Mouse (Mus musculus) MEL (cell line): ENCODE measurements at regions not wholly inside any gene's neighbourhood (a gene's known extent, or its start where the extent isn't known, plus 50 kb on each side); places are given as distances from the start of the nearest gene placed in this dataset.

ENCODE experiments used
- DNase-seq: peaks from one replicate; pipeline ENCODE4 v3.0.0; 2011; ENCODE audit warnings: low read depth, low spot score
- H3K27ac ChIP-seq: 2 replicates; pipeline ENCODE4 v1.5.1; 2012; ENCODE audit warnings: low read depth, mild to moderate bottlenecking, control low read depth, low read length, moderate library complexity; ENCODE audit not compliant: control insufficient read depth
- H3K27me3 ChIP-seq, 2 experiments: fragments of 150-350 bp in 1 of 2; sonication (generic) in 1 of 2; 2 replicates each; pipeline ENCODE4 v1.6.1; 2012; ENCODE audit warnings: low read length in 2 of 2, mild to moderate bottlenecking in 2 of 2, improper control_type of control experiment in 1 of 2, moderate library complexity in 1 of 2; ENCODE audit not compliant: insufficient read depth in 2 of 2, control insufficient read depth in 1 of 2
- H3K36me3 ChIP-seq, 2 experiments: 2 replicates each; pipeline ENCODE4 v1.6.1; 2012 to 2014; ENCODE audit warnings: low read length in 2 of 2, improper control_type of control experiment in 1 of 2, inconsistent platforms in 1 of 2, mild to moderate bottlenecking in 1 of 2; ENCODE audit not compliant: insufficient read depth in 2 of 2, control insufficient read depth in 1 of 2
- H3K4me1 ChIP-seq, 2 experiments: fragments of 150-350 bp in 1 of 2; sonication (generic) in 1 of 2; 2 replicates each; pipeline ENCODE4 v1.6.1; 2012; ENCODE audit warnings: low read length in 2 of 2, improper control_type of control experiment in 1 of 2, mild to moderate bottlenecking in 1 of 2; ENCODE audit not compliant: insufficient read depth in 2 of 2, control insufficient read depth in 1 of 2
- H3K4me3 ChIP-seq, 2 experiments: fragments of 150-350 bp in 1 of 2; sonication (generic) in 1 of 2; 2 replicates each; pipeline ENCODE4 v1.5.1; 2012; ENCODE audit warnings: low read depth in 2 of 2, low read length in 2 of 2, mild to moderate bottlenecking in 2 of 2, moderate library complexity in 2 of 2, control low read depth in 1 of 2, improper control_type of control experiment in 1 of 2; ENCODE audit not compliant: control insufficient read depth in 1 of 2, insufficient read depth in 1 of 2
- H3K79me2 ChIP-seq: 2 replicates; pipeline ENCODE4 v1.6.1; 2012; ENCODE audit warnings: mild to moderate bottlenecking, low read length, moderate library complexity; ENCODE audit not compliant: control insufficient read depth, poor library complexity, insufficient read depth
- H3K9ac ChIP-seq: 2 replicates; pipeline ENCODE4 v1.6.1; 2012; ENCODE audit warnings: low read depth, mild to moderate bottlenecking, control low read depth, low read length, moderate library complexity; ENCODE audit not compliant: control insufficient read depth, poor library complexity, severe bottlenecking
- H3K9me3 ChIP-seq: fragments of 150-350 bp; sonication (generic); replicated peaks from 2 replicates; pipeline ENCODE4 v1.6.1; 2012; ENCODE audit warnings: mild to moderate bottlenecking, low read length, improper control_type of control experiment, moderate library complexity; ENCODE audit not compliant: insufficient read depth
- CHD1 ChIP-seq: IDR thresholded peaks from 2 replicates; pipeline ENCODE4 v1.6.1; 2012; ENCODE audit warnings: low read depth, mild to moderate bottlenecking, inconsistent platforms, low read length, improper control_type of control experiment
- CHD2 ChIP-seq: IDR thresholded peaks from 2 replicates; pipeline ENCODE4 v1.6.1; 2011; ENCODE audit warnings: low read length, improper control_type of control experiment
- E2F4 ChIP-seq: IDR thresholded peaks from 2 replicates; pipeline ENCODE4 v1.6.1; 2011; ENCODE audit warnings: low read depth, low read length, improper control_type of control experiment, borderline replicate concordance
- EP300 ChIP-seq, 2 experiments: IDR thresholded peaks; 2 replicates each; pipeline ENCODE4 v1.6.1; 2011; ENCODE audit warnings: improper control_type of control experiment in 2 of 2, low read length in 2 of 2, low read depth in 1 of 2, mild to moderate bottlenecking in 1 of 2
- HCFC1 ChIP-seq: IDR thresholded peaks from 2 replicates; pipeline ENCODE4 v1.6.1; 2012; ENCODE audit warnings: low read depth, mild to moderate bottlenecking, inconsistent platforms, low read length, improper control_type of control experiment, moderate library complexity
- MXI1 ChIP-seq: IDR thresholded peaks from 2 replicates; pipeline ENCODE4 v1.6.1; 2011; ENCODE audit warnings: mild to moderate bottlenecking, low read depth, low read length, improper control_type of control experiment
- MYC ChIP-seq: IDR thresholded peaks from 2 replicates; pipeline ENCODE4 v1.6.1; 2011; ENCODE audit warnings: low read depth, mild to moderate bottlenecking, low read length, improper control_type of control experiment, moderate library complexity
- POLR2AphosphoS2 ChIP-seq: IDR thresholded peaks from 2 replicates; pipeline ENCODE4 v1.6.1; 2011; ENCODE audit warnings: low read length, improper control_type of control experiment
- SIN3A ChIP-seq: IDR thresholded peaks from 2 replicates; pipeline ENCODE4 v1.6.1; 2012; ENCODE audit warnings: low read length, improper control_type of control experiment, inconsistent platforms
- SMC3 ChIP-seq: IDR thresholded peaks from 2 replicates; pipeline ENCODE4 v1.6.1; 2011; ENCODE audit warnings: low read depth, low read length, improper control_type of control experiment
- TBP ChIP-seq: IDR thresholded peaks from 2 replicates; pipeline ENCODE4 v1.8.0; 2011; ENCODE audit warnings: low read depth, low read length, improper control_type of control experiment
- TCF12 ChIP-seq: IDR thresholded peaks from 2 replicates; pipeline ENCODE4 v1.6.1; 2014; ENCODE audit warnings: low read depth, mild to moderate bottlenecking, inconsistent platforms, low read length, improper control_type of control experiment, moderate library complexity
- ZKSCAN1 ChIP-seq: IDR thresholded peaks from 2 replicates; pipeline ENCODE4 v1.6.1; 2012; ENCODE audit warnings: low read depth, mild to moderate bottlenecking, inconsistent platforms, low read length, improper control_type of control experiment, moderate library complexity
- ZNF384 ChIP-seq: IDR thresholded peaks from 2 replicates; pipeline ENCODE4 v1.6.1; 2012; ENCODE audit warnings: low read depth, mild to moderate bottlenecking, inconsistent platforms, low read length, improper control_type of control experiment

GRCm38 (mm10) chr19:54836451-54836850, 290.6 kb downstream of the Gpam start:
- no peak for TF ChIP-seq CHD1
- no peak for TF ChIP-seq MYC
- no peak for TF ChIP-seq ZKSCAN1
- no peak for TF ChIP-seq E2F4
- no peak for TF ChIP-seq MXI1
- TF ChIP-seq SMC3, result no peak
- TF ChIP-seq POLR2AphosphoS2, result no peak
- TF ChIP-seq SIN3A, result no peak
- no peak for TF ChIP-seq HCFC1
- Histone ChIP-seq H3K79me2 (no peaks in the 10 kb centered on the region), H3K9me3 (no peaks in the 10 kb centered on the region), H3K9ac (no peak overlapping the region), H3K4me1 (no peaks in the 10 kb centered on the region), H3K36me3 (no peaks in the 10 kb centered on the region), H3K27ac (no peak overlapping the region), H3K27me3 (no peaks in the 10 kb centered on the region; a peak in 1 of 4 replicates), H3K4me3 (no peak overlapping the region)
- DNase-seq, result no peak

- no peaks in the 10 kb centered on the region for H3K4me1 ChIP-seq
These were observed 304.9 kb downstream of the Gpam start for GRCm38 (mm10) chr19:54822161-54822560.

GRCm38 (mm10) chr19:54820587-54820986, 306.5 kb downstream of the Gpam start:
- H3K79me2 ChIP-seq, result no peaks in the 10 kb centered on the region
- no peaks in the 10 kb centered on the region for H3K36me3 ChIP-seq
- TF ChIP-seq SMC3 (no peak), CHD1 (no peak), ZNF384 (no peak), TBP (no peak), TCF12 (no peak), CHD2 (no peak)
- H3K27me3 ChIP-seq, result peaks cover 0 to 2% of the 10 kb centered on the region in 2 experiments; a peak in 2 of 4 replicates
- no peaks in the 10 kb centered on the region for H3K4me1 ChIP-seq
- H3K9me3 ChIP-seq, result no peaks in the 10 kb centered on the region
- H3K4me3 ChIP-seq, result no peak overlapping the region
- no peak for DNase-seq
- H3K27ac ChIP-seq, result no peak overlapping the region
- no peak overlapping the region for H3K9ac ChIP-seq

More at GRCm38 (mm10) chr19:54822161-54822560, 304.9 kb downstream of the Gpam start:
- no peaks in the 10 kb centered on the region for H3K79me2 ChIP-seq
- no peak overlapping the region for H3K4me3 ChIP-seq
- no peaks in the 10 kb centered on the region for H3K36me3 ChIP-seq
- no peaks in the 10 kb centered on the region for H3K9me3 ChIP-seq
- DNase-seq, result no peak
- no peak for TF ChIP-seq EP300 (IDR thresholded peaks at IDR 0.05; ENCODE audit: low read depth in 1 of 2, low read length in 2 of 2)
- H3K9ac ChIP-seq, result no peak overlapping the region
- peaks cover 0 to 2% of the 10 kb centered on the region in 2 experiments; a peak in 2 of 4 replicates for H3K27me3 ChIP-seq
- no peak overlapping the region for H3K27ac ChIP-seq
